Mouse (Mus musculus): ENCODE data around the gene Thsd4. TPM values are rescaled to one million over a fixed set of nuclear protein-coding genes. Genes with fewer than 3 reads are reported as not detected.

Thsd4 gene
- polyA plus RNA-seq, 1 experiment: 0.97 TPM

DNA sequence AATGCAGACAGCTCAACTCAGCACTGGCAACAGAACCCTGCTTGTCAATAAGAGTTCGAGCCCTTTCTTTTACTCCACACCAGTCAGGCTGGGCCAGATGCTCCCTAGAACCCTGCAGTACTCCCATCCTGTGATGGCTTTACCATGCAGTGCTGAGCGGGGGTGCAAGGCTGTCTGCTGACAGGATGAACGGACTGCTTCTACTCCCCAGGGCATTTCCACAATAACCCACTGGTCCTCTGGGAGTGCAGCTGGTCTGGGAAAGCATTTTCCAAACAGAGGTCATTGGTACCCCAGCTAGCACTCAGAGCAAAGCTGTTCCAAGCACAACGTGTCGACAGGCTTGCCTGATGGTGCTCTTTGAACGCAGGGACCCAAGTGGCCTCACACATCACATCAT, 226.6 kb downstream of the Thsd4 start:
- TF ChIP-seq CTCF (IDR thresholded peaks at IDR 0.05; ENCODE audit: control insufficient read depth, insufficient read depth, low read length): no peak
- TF ChIP-seq POLR2A (IDR thresholded peaks at IDR 0.05; ENCODE audit: borderline replicate concordance, control insufficient read depth, low read depth, low read length): no peak
- 76% methylated on average over 6 of the region's 6 CpGs for WGBS
- Histone ChIP-seq H3K4me1 (ENCODE audit: control insufficient read depth, insufficient read depth, low read length) (no peaks in the 10 kb centered on the region), H3K4me3 (replicated peaks; ENCODE audit: control insufficient read depth, low read depth, low read length) (no peak overlapping the region), H3K27ac (ENCODE audit: control insufficient read depth, insufficient read depth, low read depth, low read length, poor library complexity) (no peak overlapping the region)

DNA sequence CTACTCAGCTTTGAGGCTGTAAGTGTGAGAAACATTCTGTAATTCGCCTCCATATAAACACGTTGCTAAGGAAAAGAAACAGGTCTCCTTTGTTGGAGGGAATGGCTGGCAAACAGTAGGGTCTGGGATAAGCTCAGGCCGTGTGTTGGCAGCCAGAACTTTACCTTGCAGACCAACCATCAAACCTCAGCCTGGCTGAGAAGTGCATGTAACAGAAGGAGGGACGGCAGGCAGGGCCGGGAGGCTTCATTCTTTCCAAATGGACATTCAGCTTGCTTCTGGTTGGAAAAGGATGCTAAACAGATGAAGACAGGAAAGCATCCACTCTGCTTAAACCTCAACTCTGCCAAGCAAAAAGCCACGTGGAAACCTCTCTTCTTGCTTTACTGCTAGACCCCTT, 228.7 kb downstream of the Thsd4 start:
- 74% methylated on average over 6 of the region's 6 CpGs for WGBS
- H3K27ac ChIP-seq (ENCODE audit: control insufficient read depth, insufficient read depth, low read depth, low read length, poor library complexity): no peak overlapping the region
- TF ChIP-seq CTCF (IDR thresholded peaks at IDR 0.05; ENCODE audit: control insufficient read depth, insufficient read depth, low read length): no peak
- no peak for TF ChIP-seq POLR2A (IDR thresholded peaks at IDR 0.05; ENCODE audit: borderline replicate concordance, control insufficient read depth, low read depth, low read length)
- H3K4me3 ChIP-seq (replicated peaks; ENCODE audit: control insufficient read depth, low read depth, low read length): no peak overlapping the region
- H3K4me1 ChIP-seq (ENCODE audit: control insufficient read depth, insufficient read depth, low read length): no peaks in the 10 kb centered on the region

DNA sequence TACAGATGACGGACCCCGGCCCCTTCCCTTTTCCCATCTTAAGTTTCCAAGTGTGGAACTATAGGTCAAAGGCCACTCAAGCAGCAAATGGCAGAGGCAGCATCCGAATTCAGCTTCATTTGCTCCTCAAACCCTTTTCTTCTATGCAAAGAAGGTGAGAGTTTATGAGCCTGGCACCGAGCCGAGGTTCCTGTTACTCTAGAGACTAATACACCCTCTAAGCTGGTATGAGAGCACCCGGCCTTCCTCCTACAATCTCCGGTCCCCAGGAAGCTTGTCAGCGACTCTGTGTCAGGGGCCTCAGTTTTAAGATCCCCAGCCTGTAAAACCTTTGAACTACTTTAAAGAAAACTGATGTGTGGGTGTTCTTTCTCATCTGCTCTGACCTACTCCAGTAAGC, 231.1 kb downstream of the Thsd4 start:
- H3K4me3 ChIP-seq (replicated peaks; ENCODE audit: control insufficient read depth, low read depth, low read length): no peak overlapping the region
- TF ChIP-seq CTCF (IDR thresholded peaks at IDR 0.05; ENCODE audit: control insufficient read depth, insufficient read depth, low read length) (no peak), POLR2A (IDR thresholded peaks at IDR 0.05; ENCODE audit: borderline replicate concordance, control insufficient read depth, low read depth, low read length) (no peak)
- H3K4me1 ChIP-seq (ENCODE audit: control insufficient read depth, insufficient read depth, low read length): no peaks in the 10 kb centered on the region
- no peak overlapping the region for H3K27ac ChIP-seq (ENCODE audit: control insufficient read depth, insufficient read depth, low read depth, low read length, poor library complexity)
- WGBS: 75% methylated on average over 8 of the region's 8 CpGs

DNA sequence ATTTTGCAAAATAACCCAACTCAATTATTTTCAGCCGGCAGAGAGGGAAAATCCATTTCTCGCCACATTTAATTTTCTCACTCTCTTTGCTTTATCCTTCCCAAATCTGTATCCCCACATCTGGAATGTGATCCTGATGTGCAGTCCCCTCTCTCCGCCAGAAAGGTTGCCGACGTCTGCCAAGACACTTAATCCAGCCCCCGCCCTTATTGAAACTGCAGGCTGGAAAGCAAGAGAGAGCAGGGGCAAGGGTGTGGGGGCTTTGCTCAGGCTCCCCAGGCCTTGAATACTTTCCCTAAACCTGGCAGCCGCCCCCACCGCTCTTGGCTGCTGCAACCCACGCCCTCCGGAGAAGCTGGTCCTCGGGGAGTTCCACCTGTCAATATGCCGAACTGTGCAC, 233.1 kb downstream of the Thsd4 start:
- TF ChIP-seq POLR2A (IDR thresholded peaks at IDR 0.05; ENCODE audit: borderline replicate concordance, control insufficient read depth, low read depth, low read length): no peak
- no peak for TF ChIP-seq CTCF (IDR thresholded peaks at IDR 0.05; ENCODE audit: control insufficient read depth, insufficient read depth, low read length)
- no peaks in the 10 kb centered on the region for H3K4me1 ChIP-seq (ENCODE audit: control insufficient read depth, insufficient read depth, low read length)
- H3K4me3 ChIP-seq (replicated peaks; ENCODE audit: control insufficient read depth, low read depth, low read length): no peak overlapping the region
- H3K27ac ChIP-seq (ENCODE audit: control insufficient read depth, insufficient read depth, low read depth, low read length, poor library complexity): no peak overlapping the region
- WGBS: 91% methylated on average over 12 of the region's 12 CpGs

DNA sequence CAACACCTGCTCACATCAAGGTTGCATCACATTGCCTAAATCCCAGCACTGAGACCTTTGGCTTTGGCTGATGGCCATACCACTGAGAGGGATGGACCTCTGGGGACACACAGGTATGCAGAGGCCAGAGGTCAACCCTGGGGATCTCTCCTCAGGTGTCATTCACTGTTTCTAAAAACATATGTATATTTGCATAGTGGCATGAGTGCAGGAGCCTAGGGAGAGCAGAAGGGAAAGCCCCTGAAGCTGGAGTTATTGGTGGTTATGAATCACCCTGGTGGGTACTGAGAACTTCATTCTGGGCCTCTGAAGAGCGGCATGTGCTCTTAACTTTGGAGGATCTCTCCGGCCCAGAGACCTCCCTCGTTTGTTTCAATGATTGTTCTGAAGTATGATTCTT, 235.5 kb downstream of the Thsd4 start:
- H3K4me3 ChIP-seq (replicated peaks; ENCODE audit: control insufficient read depth, low read depth, low read length): no peak overlapping the region
- H3K27ac ChIP-seq (ENCODE audit: control insufficient read depth, insufficient read depth, low read depth, low read length, poor library complexity): no peak overlapping the region
- TF ChIP-seq CTCF (IDR thresholded peaks at IDR 0.05; ENCODE audit: control insufficient read depth, insufficient read depth, low read length): no peak
- no peak for TF ChIP-seq POLR2A (IDR thresholded peaks at IDR 0.05; ENCODE audit: borderline replicate concordance, control insufficient read depth, low read depth, low read length)
- 84% methylated on average over 3 of the region's 3 CpGs for WGBS
- no peaks in the 10 kb centered on the region for H3K4me1 ChIP-seq (ENCODE audit: control insufficient read depth, insufficient read depth, low read length)

DNA sequence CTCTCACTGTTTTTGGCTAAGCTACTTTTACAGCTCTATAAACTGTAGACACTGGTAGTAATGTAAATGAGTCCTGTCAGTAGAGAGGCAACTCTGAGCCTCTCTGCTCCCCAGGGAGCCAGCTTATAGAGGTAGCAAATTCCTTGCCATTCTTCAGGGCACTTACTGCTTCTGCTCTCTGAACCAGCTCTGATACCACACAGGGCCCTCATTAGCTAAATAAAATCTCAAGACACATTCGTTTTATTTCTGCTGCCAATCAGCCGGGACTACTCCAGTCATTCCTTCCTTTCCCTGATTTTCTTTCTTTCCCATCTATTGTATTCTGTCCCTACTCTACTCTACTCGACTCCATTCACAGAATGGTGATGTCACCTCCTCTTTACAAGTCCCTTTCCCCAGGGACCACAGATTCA, 236.8 kb downstream of the Thsd4 start:
- H3K4me1 ChIP-seq (ENCODE audit: control insufficient read depth, insufficient read depth, low read length): no peaks in the 10 kb centered on the region
- 62% methylated on average over 3 of the region's 3 CpGs for WGBS
- H3K27ac ChIP-seq (ENCODE audit: control insufficient read depth, insufficient read depth, low read depth, low read length, poor library complexity): no peak overlapping the region
- no peak overlapping the region for H3K4me3 ChIP-seq (replicated peaks; ENCODE audit: control insufficient read depth, low read depth, low read length)
- TF ChIP-seq CTCF (IDR thresholded peaks at IDR 0.05; ENCODE audit: control insufficient read depth, insufficient read depth, low read length) (no peak), POLR2A (IDR thresholded peaks at IDR 0.05; ENCODE audit: borderline replicate concordance, control insufficient read depth, low read depth, low read length) (no peak)

DNA sequence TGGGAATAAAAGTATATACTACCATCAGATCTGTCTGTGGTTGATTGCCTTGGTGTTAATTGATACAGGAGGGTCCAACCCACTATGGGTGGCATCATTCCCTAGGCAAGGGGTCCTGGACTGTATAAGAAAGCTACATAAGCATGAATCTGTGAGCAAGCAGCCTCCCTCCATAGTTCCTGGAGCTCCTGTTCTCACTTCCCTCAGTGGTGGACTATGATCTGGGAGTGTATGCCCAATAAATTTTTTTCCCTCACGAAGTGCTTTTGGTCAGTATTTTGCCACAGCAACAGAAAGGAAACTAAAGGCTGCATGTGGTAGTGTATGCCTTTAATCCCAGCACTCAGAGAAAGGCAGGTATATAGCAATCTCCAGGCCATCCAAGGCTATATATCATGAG, 237.5 kb downstream of the Thsd4 start:
- WGBS: 66% methylated on average over 1 of the region's 1 CpGs
- Histone ChIP-seq H3K27ac (ENCODE audit: control insufficient read depth, insufficient read depth, low read depth, low read length, poor library complexity) (no peak overlapping the region), H3K4me1 (ENCODE audit: control insufficient read depth, insufficient read depth, low read length) (peaks cover 1% of the 10 kb centered on the region; the same call in 1 of the 2 replicates), H3K4me3 (replicated peaks; ENCODE audit: control insufficient read depth, low read depth, low read length) (no peak overlapping the region)
- TF ChIP-seq POLR2A (IDR thresholded peaks at IDR 0.05; ENCODE audit: borderline replicate concordance, control insufficient read depth, low read depth, low read length) (no peak), CTCF (IDR thresholded peaks at IDR 0.05; ENCODE audit: control insufficient read depth, insufficient read depth, low read length) (no peak)

DNA sequence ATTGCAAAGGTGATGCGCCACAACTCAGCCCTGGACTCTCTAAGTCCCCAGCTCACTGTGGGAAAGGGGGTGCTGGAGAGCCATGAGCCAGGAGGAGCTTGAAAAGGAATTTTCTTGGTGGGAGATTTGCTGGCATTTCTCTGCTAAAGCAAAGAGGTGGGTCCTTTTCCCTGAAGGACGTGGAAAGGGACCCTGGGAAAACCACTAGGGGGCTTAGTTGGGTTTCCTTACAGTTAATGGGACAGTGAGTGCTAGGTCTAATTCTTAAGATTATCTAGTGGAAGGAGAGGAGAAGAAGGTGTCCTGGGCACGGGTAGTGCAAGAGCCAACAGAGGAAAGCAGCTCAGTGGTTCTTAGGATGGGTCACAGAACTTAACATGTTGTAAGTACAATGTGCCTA, 238.3 kb downstream of the Thsd4 start:
- 64% methylated on average over 3 of the region's 3 CpGs for WGBS
- TF ChIP-seq POLR2A (IDR thresholded peaks at IDR 0.05; ENCODE audit: borderline replicate concordance, control insufficient read depth, low read depth, low read length) (no peak), CTCF (IDR thresholded peaks at IDR 0.05; ENCODE audit: control insufficient read depth, insufficient read depth, low read length) (no peak)
- no peak overlapping the region for H3K4me3 ChIP-seq (replicated peaks; ENCODE audit: control insufficient read depth, low read depth, low read length)
- peaks cover 1% of the 10 kb centered on the region; the same call in 1 of the 2 replicates for H3K4me1 ChIP-seq (ENCODE audit: control insufficient read depth, insufficient read depth, low read length)
- no peak overlapping the region for H3K27ac ChIP-seq (ENCODE audit: control insufficient read depth, insufficient read depth, low read depth, low read length, poor library complexity)

DNA sequence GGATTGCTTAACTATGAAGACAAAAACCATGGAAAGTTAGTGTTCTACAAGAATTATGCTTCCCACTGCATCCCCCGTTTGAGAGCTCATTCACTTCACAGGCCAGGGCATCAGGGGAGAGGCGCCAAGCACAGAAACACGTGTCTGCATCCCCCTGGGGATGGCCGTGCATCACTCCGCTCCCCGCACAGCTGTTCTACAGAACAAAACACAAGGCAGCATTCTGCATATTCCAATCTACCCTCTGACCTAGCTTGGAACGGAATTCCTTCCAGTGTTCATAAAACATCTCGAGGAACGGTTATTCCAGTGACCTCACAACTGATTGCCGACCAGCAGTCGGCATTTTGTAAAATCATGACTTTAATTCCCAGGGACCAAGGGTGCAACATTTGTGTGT, 240.6 kb downstream of the Thsd4 start:
- WGBS: 91% methylated on average over 11 of the region's 11 CpGs
- H3K4me3 ChIP-seq (replicated peaks; ENCODE audit: control insufficient read depth, low read depth, low read length): no peak overlapping the region
- peaks cover 1% of the 10 kb centered on the region; the same call in 1 of the 2 replicates for H3K4me1 ChIP-seq (ENCODE audit: control insufficient read depth, insufficient read depth, low read length)
- TF ChIP-seq POLR2A (IDR thresholded peaks at IDR 0.05; ENCODE audit: borderline replicate concordance, control insufficient read depth, low read depth, low read length) (no peak), CTCF (IDR thresholded peaks at IDR 0.05; ENCODE audit: control insufficient read depth, insufficient read depth, low read length) (no peak)
- H3K27ac ChIP-seq (ENCODE audit: control insufficient read depth, insufficient read depth, low read depth, low read length, poor library complexity): no peak overlapping the region
